Comparison of ENCODE assay signal across 8 mouse cellular contexts in genomic region chr11:80489172-80489881, GRCm38 (mm10). TPM values are rescaled to one million over a fixed set of nuclear protein-coding genes. Genes with fewer than 3 reads are reported as not detected.
DNase-seq lines count a peak whose midpoint lies in the region; TF ChIP-seq lines count a peak whose summit lies in the region.

No protein-coding gene starts in this region.

- 19% methylated on average over 12 of the region's 12 CpGs for WGBS in spleen, adult 2 months

- TF ChIP-seq CTCF in spleen, adult 2 months (IDR thresholded peaks at IDR 0.05; ENCODE audit: extremely low read depth, insufficient read depth, insufficient read length, insufficient replicate concordance) = no peak

- H3K27me3 ChIP-seq in spleen, adult 2 months (ENCODE audit: control insufficient read depth, insufficient read depth, low read length) = no peaks in the 10 kb centered on the region
- H3K27me3 ChIP-seq in myocyte (ENCODE audit: control insufficient read depth, insufficient read depth, insufficient read length) = no peaks in the 10 kb centered on the region

- H3ac ChIP-seq in myocyte (ENCODE audit: control insufficient read depth, insufficient read length) = no peak overlapping the region

- peak; percentile 49 for DNase-seq in gastrocnemius, postnatal 14 days
- no peak for DNase-seq in gastrocnemius, postnatal 25 days
- DNase-seq in spleen, adult 2 months (ENCODE audit: low read depth in 1 of 2, low spot score in 2 of 2) = no peak
- DNase-seq in spleen, postnatal 4 days (ENCODE audit: low spot score in 2 of 2) = no peak
- DNase-seq in layer of hippocampus, adult 18-20 months (ENCODE audit: low spot score in 2 of 2) = peak; percentile 78 to 91
- DNase-seq in adrenal gland, adult 18-20 months (ENCODE audit: low spot score in 2 of 2) = no peak
- no peak for DNase-seq in embryo, embryonic 10 days (ENCODE audit: low spot score)

- intact Hi-C loops in gastrocnemius, postnatal 14 days (cut with DNase I; ENCODE audit: low total_unique reads) = no loop called here

- no peak for TF ChIP-seq POLR2A in spleen, adult 2 months (IDR thresholded peaks at IDR 0.05; ENCODE audit: low read depth, low read length)
- TF ChIP-seq POLR2A in myocyte (IDR thresholded peaks at IDR 0.05; ENCODE audit: insufficient read length, low read depth) = peak; percentile 43

- H3K4me1 ChIP-seq in spleen, adult 2 months (ENCODE audit: control insufficient read depth, insufficient read depth, insufficient read length) = peaks cover 9% of the 10 kb centered on the region; the same call in 1 of the 2 replicates

- H3K4me3 ChIP-seq in spleen, adult 2 months (ENCODE audit: extremely low read depth, insufficient read depth, insufficient read length) = no peak overlapping the region; the same call in 1 of the 2 replicates
- no peak overlapping the region for H3K4me3 ChIP-seq in myocyte

- H3K79me2 ChIP-seq in myocyte (ENCODE audit: control insufficient read depth, insufficient read depth) = no peaks in the 10 kb centered on the region

- peak overlapping the region; percentile 34 for H3K27ac ChIP-seq in spleen, adult 2 months (ENCODE audit: insufficient read depth, low read length)

- peak overlapping the region; percentile 82 for H3K4me2 ChIP-seq in myocyte (ENCODE audit: low read depth)

- H3K36me3 ChIP-seq in spleen, adult 2 months (ENCODE audit: control insufficient read depth, insufficient read depth, low read length) = no peaks in the 10 kb centered on the region
- H3K36me3 ChIP-seq in myocyte (ENCODE audit: control insufficient read depth, insufficient read depth) = no peaks in the 10 kb centered on the region

TF ChIP-seq in myocyte, 11 proteins besides CTCF, POLR2A, EP300 and RAD21:
- TF ChIP-seq MYOD1 (IDR thresholded peaks at IDR 0.05; ENCODE audit: control insufficient read depth in 1 of 3, insufficient read length in 2 of 3, low read depth in 2 of 3) (peak; percentile 82 to 98 (median 97)), MYOG (IDR thresholded peaks at IDR 0.05; ENCODE audit: control insufficient read depth in 1 of 3, insufficient read depth in 1 of 3, insufficient read length in 2 of 3, low read depth in 2 of 3) (peak; percentile 79 to 95 (median 93)), REST (IDR thresholded peaks at IDR 0.05; ENCODE audit: insufficient read depth, insufficient read length) (no peak), POLR2AphosphoS2 (IDR thresholded peaks at IDR 0.05; ENCODE audit: insufficient read length, low read depth) (peak; percentile 25), E2F4 (IDR thresholded peaks at IDR 0.05; ENCODE audit: insufficient read depth) (no peak), TCF3 (IDR thresholded peaks at IDR 0.05; ENCODE audit: insufficient read length, low read depth) (peak; percentile 83), MAX (IDR thresholded peaks at IDR 0.05; ENCODE audit: low read depth) (no peak), CEBPB (IDR thresholded peaks at IDR 0.05; ENCODE audit: insufficient read depth, poor library complexity, severe bottlenecking) (no peak), TCF12 (IDR thresholded peaks at IDR 0.05; ENCODE audit: insufficient read depth, poor library complexity, severe bottlenecking) (peak; percentile 90)

RNA-seq across cellular contexts. Expression of gene Cdk5r1, which starts 12.5 kb away (rescaled TPM):
- 1 to 10 TPM; 1.5 to 3.0 TPM for total RNA-seq in gastrocnemius, postnatal 14 days (2021)
- total RNA-seq in gastrocnemius, postnatal 25 days (2021) = under 1 TPM; 0.36 to 0.75 TPM
- polyA plus RNA-seq in spleen, adult 2 months (2012; rRNA removed) = 4.7 and 9.2 TPM in 2 replicates
- total RNA-seq in layer of hippocampus, adult 18-20 months (2021) = 100 to 1,000 TPM; 228 to 244 TPM
- 11.3 TPM for polyA plus RNA-seq in myocyte (2012; fragmentation: generic; extraction: Trizol)
- total RNA-seq in adrenal gland, adult 18-20 months (2021) = 1 to 10 TPM; 1.5 to 2.0 TPM

Comparison
In these comparisons a context has a peak if more than half of its experiments do, and no peak if none do; other contexts are left out.
1. DNase-seq: peak in gastrocnemius, postnatal 14 days (single experiment) and layer of hippocampus, adult 18-20 months (2 of 2); none in gastrocnemius, postnatal 25 days (single experiment), spleen, adult 2 months (0 of 2), spleen, postnatal 4 days (0 of 2), adrenal gland, adult 18-20 months (0 of 2) and embryo, embryonic 10 days (single experiment).
2. RNA of gene Cdk5r1, which starts 12.5 kb away (total RNA-seq): 228 to 244 TPM in layer of hippocampus, adult 18-20 months; 1.5 to 3.0 TPM in gastrocnemius, postnatal 14 days, 1.5 to 2.0 TPM in adrenal gland, adult 18-20 months and 0.36 to 0.75 TPM in gastrocnemius, postnatal 25 days; every median in the first group is over 10 times any median in the second.